Mouse (Mus musculus) layer of hippocampus, adult 9-10 months (tissue): Measurements from ENCODE around the gene Gatd1.
"Not testable (repeated sequence)": the region's sequence is repeated elsewhere in the genome, so short reads cannot be mapped to it uniquely, and the experiment has no call there.

Experiments
- DNase-seq: peaks from one replicate; pipeline ENCODE4 v3.0.0; 2022; ENCODE audit warnings: low spot score

The Gatd1 gene

GRCm38 (mm10) chr7:141413809-141414584 lies at the start of gene Gatd1:
Gatd1 (minus strand) TSS chr7:141414136.
- DNase-seq, result peak; percentile 94

DNA sequence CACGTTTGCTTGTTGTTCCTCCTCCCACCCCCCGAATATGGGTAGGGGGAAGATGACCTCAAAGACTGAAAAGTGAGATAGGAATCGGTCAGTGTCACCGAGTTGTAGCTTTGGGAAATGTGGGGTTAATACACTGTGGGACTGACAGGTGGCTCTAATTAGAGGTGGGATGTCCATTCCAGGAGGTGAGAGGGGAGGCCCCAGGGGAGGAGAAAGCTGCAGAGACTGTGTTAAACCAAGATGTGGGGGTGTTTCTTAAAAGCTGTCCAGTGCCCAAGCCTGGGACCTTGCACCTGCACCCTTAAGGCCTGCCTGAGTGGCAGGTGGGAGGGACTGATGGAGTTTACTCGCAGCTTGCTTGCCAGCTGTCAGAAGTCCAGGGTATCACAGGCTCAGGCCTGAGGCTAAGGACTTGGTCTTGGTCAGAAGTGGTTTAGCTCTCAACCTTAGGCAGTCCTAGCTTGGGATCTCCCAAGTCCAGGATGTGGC lies 48.4 kb upstream of the Gatd1 start:
- no peak for DNase-seq

DNA sequence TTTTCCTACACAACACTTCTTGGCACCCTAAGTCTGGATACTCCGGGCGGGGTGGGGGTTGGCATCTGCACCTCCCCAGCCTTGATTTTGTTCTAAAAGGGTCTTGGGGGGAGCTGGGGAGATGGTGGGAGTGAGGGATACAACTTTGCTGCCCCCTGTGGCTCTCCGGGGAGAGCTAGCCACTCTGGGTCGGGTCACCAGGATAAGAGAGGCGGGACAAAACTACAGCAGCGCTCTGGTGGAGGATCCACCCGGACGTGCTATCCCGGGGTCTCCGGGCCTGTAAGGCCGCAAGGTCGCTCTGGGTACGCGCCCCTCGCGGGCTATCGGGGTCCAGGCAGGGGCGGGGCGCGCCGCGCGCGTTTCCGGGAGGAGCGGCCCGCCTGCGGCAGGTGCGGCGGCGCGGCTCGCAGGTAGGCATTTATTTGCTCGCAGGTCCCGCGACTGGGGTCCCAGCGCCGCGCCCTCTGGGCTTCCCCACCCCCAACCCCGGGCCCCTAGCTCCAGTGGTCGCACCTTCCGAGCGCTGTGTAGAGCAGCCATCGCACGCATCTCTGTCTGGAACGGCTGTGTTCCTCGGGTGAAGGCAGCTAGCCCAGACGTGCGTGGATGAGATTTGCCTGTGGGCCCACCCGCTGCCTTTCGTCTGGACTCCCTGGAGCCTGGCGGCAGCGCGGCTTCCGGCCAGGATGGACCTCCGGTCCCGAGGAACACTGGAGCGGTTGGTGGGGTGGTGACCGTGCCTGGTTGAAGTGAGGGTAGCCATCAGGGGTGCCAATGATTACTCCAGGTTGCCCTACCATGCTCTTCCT lies 47.8 kb upstream of the Gatd1 start:
- no peak for DNase-seq

DNA sequence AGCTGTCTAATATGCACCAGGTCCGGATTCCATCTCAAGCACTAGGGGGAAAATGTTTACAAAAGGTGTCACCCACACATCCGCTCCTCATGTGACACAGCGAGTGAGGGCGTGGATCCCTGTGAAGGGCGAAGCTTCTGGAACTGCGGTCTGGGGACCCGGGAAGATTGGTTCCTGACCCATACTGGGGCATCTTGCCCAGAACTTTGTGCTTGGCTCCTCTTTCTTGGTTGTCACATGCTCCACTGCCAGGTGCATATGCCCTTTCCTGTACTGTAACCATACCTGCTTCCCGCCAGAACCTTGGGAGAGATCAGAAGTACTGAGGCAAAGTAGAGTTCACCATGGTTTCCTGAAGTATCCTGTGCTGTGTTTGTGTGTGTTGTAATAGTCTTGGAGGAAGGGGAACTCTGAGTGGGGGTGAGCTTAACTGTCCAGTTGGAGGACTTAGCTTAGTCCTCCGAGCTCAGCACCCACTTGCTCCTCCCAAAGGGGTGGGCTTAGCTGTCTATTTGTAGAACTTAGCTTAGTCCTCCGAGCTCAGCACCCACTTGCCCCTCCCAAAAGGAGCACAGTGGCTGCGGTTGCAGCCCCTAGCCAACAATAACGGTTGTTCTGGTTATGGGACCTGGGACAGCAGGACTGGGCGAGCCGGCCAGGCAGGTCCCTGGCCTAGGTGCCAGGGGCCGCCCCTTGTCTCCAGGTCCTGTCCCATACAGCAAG lies 46.6 kb upstream of the Gatd1 start, which contains the start of gene Cracr2b:
Cracr2b (plus strand) TSS at position 704 of the 723 bp plus-strand sequence.
- DNase-seq, result no peak

DNA sequence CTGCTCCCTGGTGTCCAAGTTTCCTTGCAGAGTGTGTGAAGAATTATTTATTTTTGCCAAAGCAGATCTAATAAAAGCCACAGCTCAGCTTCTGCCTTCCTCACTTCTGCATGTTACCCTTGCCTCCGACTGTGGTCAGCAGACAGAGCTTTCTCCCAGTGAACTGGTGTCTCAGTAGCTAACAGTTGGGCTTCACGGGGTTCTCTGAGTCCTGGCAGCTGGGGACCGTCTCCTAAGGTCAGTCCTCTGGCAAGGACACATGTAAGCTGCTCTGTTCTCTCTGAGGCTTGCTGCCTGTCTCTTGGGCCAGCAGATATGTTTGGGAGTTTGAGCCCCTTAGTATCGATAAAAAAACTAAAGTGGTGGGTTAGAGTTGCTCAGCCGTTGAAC lies 46.1 kb upstream of the Gatd1 start:
- no peak for DNase-seq

DNA sequence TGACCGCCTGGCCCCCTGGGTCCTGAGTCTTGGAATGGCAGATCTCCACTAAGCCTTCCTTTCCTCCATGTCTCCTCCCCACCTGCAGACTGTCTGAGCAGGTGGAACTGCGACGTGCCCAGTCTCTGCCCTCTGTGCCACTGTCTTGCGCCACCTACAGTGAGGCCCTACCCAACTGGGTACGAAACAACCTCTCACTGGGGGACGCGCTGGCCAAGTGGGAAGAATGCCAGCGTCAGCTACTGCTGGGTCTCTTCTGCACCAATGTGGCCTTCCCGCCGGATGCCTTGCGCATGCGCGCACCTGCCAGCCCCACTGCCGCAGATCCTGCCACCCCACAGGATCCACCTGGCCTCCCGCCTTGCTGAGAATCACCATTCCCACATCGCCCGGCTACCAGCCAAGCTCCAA lies 45.4 kb upstream of the Gatd1 start:
- DNase-seq, result no peak

DNA sequence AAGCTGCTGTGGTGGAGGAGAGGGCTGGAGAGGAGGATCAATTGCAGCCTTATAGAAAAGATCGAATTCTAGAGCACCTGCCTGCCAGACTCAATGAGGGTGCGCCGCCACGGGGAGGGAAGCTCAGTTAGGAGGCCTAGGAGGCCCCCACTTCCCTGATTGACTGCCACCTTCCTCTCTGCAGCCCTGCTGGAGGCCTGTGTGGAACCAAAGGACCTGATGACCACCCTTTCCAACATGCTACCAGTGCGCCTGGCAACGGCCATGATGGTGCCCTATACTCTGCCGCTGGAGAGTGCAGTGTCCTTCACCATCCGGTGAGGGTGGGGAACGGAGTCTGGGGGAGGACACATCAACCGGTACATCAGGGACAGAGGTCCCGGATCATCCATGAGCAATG lies 44.7 kb upstream of the Gatd1 start:
- DNase-seq, result no peak

DNA sequence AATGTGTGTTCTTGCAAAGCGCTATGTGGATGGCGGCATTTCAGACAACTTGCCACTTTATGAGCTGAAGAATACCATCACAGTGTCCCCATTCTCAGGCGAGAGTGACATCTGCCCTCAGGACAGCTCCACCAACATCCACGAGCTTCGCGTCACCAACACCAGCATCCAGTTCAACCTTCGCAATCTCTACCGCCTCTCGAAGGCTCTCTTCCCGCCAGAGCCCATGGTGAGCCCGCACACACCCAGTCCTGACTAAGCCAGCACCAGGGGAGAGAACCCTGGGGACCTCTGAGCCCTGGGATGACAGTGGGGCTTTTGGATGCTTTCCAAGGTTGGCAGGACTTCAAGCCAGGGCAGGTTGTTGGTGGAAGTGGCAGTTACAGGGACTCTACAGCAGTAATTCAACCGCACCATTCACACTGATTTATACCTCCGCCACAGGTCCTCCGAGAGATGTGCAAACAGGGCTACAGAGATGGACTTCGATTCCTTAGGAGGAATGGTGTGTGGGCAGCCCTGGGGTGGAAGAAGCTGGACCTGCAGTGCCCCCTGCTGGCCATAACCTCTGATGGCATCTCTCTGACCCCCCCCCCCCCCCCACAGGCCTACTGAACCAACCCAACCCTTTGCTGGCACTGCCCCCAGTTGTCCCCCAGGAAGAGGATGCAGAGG lies 44.2 kb upstream of the Gatd1 start:
- DNase-seq, result no peak

- DNase-seq, result no peak
Measured at GRCm38 (mm10) chr7:141457236-141457635, 43.3 kb upstream of the Gatd1 start.

DNA sequence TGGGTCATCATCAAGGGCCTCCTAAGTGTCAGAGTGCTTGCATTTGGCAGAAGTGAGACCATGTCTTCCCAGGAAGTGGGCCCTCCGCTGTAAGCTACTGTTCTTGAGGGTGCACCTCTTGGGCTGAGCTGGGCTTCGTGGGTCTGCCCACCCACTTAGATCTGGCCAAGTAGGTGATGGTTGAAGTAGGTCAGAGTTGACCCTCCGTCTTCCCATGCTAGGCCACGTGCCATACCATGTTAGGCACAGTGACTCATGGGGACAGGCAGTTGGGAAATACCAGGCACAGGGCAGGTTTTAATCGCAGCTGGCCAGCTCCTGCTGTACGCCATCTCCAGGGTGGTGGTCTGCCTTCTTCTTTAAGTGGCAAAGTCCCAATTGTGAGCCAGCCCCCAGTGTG lies 42.8 kb upstream of the Gatd1 start:
- DNase-seq, result no peak

- DNase-seq, result no peak
Measured at GRCm38 (mm10) chr7:141455610-141456314, 41.8 kb upstream of the Gatd1 start.

DNA sequence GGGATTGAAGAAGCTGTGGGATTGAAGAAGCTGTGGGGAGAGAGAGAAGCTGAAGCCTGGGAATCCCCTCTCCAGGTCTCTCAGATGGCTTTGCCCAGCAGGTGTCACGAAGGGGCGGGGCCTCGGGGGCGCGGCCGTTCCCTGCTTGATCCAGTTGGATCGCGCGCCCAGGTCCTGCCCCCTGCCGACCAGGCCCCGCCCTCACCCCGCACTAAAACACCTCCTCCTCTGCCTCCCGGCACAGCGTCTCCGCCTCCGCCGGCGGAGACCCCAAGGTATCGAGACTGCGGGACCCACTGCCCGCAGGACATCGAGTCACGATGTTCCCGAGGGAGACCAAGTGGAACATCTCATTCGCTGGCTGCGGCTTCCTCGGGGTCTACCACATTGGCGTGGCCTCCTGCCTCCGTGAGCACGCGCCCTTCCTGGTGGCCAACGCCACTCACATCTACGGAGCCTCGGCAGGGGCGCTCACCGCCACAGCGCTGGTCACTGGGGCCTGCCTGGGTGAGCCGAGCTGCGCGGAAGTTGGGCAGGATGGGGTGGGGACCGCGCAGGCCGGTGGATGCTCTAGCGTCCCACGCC lies 41.1 kb upstream of the Gatd1 start, which contains the start of gene Pnpla2:
Pnpla2 (plus strand) TSS at position 232 of the 585 bp plus-strand sequence.
- DNase-seq, result no peak

DNA sequence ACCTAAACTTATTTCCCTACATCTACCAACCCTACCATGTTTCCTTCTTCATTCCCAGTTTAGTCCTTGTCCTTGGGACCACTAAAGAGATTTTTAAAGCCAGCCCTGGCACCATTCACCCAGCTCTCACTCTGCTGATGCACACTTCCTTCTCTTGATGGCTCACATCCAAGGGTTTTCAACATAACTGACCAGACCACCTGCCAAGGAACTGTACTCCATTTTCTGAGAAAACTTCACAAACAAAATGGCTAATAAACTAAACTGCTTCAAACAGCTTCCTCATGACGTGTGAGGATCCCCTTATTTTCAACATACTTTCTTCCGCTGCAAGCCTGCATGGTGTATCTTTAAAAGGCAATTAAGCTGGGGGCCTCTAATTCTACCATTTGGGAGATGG lies 39.7 kb upstream of the Gatd1 start:
- DNase-seq, result no peak

DNA sequence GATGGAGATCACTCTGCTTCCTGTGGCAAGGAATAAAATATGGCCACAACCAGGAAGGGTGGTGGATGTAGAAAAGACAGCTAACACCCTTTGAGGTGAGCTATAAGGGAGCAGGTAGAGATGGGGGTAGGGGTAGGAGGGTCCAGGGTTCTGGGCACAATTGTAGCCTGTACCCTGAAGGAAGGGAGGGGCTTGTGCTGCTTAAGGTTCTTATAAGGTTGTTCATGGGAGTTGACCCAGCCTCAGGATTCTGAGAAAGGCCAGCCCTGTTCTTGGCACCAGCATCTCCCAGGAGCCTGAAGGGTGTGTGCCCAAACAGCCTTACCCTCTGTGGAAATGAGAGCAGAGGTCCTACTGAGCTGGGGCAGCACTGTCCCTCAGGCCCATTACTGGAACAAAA lies 38.0 kb upstream of the Gatd1 start:
- no peak for DNase-seq

GRCm38 (mm10) chr7:141447110-141447991 lies 33.4 kb upstream of the Gatd1 start, which contains the start of gene Rplp2:
Rplp2 (plus strand) TSS chr7:141447370.
- peak; percentile 92 for DNase-seq

DNA sequence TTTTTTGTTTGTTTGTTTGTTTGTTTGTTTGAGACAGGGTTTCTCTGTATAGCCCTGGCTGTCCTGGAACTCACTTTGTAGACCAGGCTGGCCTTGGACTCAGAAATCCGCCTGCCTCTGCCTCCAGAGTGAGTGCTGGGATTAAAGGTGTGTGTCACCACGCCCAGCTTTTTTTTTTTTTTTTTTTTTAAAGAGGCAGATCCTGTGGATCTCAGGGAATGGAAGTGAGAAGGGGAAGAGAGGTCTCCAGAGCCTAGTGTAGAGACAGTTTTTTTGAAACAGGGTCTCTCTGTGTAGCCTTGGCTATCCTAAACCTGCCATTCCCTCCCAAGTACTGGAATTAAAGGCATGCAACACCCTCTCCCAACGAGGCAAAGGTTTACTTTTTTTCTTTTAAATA lies 32.4 kb upstream of the Gatd1 start:
- DNase-seq, result not testable (repeated sequence)

DNA sequence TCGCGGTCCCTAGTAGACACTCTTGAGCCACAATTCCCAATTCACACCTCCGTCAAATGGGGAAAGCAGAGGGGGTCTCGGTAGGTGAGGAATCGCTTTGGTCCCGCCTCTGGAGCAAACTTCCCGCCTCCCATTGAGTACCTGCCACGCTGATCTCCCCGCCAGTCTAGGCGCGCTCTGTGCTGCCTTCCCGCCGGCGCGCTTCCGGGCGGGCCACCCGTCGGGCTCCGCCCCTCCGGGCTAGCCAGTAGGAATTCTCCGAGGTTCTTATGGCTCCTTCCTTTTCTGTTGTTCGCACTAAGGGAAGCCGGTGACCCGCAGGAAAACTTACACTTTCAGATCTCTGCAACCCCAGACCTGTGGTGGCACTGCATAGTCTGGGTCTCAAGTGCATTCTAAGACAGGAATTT lies 29.9 kb upstream of the Gatd1 start, which contains the start of gene Pidd1:
Pidd1 (minus strand) TSS at position 198 of the 410 bp plus-strand sequence.
- DNase-seq, result no peak

DNA sequence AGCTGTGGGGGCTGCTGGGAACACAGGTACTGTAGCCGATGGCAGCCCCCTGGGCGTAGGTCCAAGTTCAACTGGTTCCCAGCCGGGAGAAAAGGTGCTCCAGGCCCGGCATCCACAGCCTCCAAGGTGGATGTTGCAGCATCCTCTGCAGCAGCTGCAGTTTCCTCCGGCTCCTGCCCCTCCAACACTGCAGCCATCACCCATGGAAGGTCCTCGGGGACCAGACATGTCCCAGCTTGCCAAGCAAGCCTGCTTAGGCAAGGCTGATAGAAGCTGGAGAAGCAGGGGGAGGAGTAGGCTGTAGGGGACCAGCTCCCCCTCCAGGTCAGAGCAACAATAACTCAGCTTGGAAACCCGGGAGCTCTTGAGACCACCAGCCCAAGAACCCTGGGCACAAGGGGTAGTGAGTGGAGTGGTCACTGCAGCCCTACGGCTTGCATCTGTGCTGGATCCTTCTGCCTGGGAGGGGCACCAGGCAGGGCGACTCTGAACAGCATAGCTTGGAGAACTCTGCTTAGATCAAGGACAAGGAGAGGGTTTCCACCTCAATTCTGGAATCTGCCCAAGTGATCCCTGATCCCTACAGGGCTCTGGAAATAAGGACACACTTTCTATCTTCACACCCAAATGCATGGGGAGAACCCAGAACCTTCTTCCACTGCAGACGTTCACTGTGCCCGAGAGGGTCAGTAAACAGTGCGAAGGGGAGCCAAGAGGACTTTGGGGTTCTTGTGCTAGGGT lies 29.3 kb upstream of the Gatd1 start:
- no peak for DNase-seq

DNA sequence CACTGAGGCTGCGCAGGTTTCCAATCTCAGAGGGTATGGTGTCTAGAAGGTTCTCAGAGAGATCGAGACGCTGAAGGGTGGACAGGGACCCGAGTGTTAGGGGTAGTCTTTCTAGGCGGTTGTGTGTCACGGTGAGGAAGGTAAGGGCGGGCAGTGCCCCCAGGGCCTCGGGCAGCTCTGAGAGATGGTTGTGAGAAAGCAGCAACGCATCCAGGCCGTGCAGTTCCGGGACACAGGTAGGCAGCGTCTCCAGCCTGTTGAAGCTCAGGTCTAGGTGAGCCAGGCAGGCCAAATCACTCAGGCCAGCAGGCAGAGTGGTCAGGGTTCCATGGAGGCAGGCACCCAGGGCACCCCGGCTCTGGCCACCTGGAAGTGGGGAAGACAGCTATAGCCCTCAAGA lies 28.3 kb upstream of the Gatd1 start:
- no peak for DNase-seq
